Mouse (Mus musculus): Measurements from ENCODE around the gene Rnft2.
A peak's percentile ranks its signal among the peaks of the same experiment; 100 is the strongest.

Rnft2 gene

DNA sequence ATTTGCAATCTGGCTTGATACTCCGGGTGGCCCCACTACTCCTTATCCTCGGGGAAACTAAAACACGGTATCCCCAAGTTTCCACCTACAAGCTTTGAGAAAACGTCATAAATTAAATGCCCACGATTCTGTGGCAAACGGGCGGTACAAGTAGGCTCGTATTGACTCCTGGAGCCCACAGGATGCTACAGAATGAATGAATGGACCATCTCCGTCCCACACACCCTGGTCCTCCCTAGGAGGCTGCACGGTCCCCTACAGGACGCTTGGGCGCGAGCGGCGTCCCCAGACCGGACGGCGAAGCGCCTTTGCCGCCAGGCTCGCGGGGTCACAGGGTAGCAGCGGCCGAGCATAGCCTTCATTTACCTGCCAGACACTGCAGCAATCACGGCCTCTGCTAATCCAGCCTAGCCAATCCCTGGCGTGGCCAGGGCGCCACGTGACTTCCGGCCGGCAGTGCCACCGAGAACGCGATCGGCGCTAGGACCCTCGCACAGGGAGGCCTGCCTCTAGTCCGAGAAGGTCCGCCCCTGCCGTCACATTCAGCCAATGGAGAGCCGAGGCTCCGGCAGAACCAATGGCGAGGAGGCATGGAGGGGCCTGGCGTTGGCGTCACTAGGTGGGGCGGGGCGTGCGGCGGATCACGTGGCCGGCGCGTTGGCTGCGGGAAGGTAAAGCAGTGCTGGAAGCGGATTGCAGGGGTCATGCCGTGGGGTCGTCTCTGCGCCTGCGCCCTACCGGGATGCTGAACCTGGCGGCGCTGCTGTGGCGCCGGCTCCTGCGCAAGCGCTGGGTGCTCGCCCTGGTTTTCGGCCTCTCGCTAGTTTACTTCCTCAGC lies at the start of gene Rnft2, which contains the start of gene 2410131K14Rik:
Gene Rnft2 (minus strand): TSS at position 511 of the 838 bp plus-strand sequence.
Gene 2410131K14Rik (plus strand): TSS at position 622 of the 838 bp plus-strand sequence.
- DNase-seq (ENCODE audit: inconsistent age in 2 of 2, low spot score in 1 of 2): peak; percentile 99 to 100

DNA sequence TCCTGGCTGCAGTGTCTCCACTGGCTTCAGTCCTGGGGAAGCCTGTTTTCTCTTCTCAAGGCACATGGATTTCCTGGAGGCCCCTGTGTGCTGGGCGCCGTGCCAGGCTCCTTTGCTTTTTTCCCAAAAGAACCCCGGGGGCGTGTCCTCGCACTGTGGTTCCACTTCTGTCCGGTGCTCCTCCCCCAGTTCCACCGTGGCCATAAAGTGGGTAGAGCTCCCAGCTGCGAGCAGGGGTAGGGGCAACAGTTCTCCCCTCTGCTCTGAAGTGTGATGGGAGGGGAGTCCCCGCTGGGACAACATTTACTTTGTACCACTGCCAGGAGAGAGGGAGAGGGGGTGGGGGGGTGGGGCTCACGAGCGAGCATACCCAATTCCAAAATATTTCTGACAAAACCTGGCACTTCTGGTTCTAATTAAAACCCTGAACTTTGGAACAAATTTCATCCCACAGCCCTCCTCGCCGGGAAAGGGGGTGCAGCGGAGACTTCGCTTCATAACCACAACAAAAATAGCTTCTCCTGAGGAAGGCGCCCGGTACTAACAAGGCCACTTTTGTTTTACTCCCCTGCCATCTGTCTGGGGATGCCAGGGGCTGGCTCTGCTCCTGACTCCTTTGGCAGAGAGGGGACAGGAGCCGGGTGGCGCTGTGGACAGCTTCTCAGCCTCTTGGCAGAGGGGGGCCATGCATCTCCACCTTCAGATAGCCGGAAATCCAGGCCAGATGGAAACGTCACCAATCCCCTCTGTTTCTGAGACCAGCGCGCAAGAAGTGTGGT lies 49.4 kb upstream of the Rnft2 start:
- DNase-seq (ENCODE audit: inconsistent age in 2 of 2, low spot score in 1 of 2): peak; percentile 89 to 95

DNA sequence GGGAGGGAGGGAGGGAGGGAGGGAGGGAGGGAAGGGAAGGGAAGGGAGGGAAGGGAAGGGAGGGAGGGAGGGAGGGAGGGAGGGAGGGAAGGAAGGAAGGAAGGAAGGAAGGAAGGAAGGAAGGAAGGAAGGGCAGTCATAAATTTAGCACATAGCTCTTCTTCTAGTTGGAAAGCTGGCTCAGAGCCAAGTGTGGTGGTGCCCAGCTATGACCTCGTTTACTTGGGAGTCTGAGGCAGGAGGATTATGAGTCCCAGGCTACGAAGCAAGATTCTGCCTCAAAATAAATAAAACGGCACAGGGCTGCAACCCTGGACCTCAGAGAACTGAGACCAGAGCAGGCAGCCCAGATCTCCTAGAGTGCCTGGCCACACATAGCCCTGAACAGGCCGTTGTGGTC lies 47.6 kb upstream of the Rnft2 start:
- no peak for DNase-seq (ENCODE audit: inconsistent age in 2 of 2, low spot score in 1 of 2)

DNA sequence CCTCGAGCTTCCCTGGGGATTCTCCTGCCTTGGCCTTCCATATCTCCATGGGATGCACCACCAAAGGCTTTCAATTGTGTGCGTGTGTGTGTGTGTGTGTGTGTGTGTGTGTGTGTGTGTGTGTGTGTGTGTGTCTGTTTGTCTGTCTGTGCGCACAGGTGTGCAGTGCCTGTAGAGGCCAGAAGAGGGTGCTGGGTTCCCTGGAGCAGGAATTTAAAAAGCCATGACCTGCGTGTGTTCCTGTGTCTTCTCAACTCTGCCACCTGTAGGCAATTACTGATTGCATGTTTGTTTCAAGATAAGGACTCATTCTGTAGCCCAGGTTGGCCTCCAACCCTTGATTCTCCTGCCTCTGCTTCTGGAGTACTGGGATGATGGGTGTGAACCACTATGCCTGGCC lies 46.5 kb upstream of the Rnft2 start:
- no peak for DNase-seq (ENCODE audit: inconsistent age in 2 of 2, low spot score in 1 of 2)

DNA sequence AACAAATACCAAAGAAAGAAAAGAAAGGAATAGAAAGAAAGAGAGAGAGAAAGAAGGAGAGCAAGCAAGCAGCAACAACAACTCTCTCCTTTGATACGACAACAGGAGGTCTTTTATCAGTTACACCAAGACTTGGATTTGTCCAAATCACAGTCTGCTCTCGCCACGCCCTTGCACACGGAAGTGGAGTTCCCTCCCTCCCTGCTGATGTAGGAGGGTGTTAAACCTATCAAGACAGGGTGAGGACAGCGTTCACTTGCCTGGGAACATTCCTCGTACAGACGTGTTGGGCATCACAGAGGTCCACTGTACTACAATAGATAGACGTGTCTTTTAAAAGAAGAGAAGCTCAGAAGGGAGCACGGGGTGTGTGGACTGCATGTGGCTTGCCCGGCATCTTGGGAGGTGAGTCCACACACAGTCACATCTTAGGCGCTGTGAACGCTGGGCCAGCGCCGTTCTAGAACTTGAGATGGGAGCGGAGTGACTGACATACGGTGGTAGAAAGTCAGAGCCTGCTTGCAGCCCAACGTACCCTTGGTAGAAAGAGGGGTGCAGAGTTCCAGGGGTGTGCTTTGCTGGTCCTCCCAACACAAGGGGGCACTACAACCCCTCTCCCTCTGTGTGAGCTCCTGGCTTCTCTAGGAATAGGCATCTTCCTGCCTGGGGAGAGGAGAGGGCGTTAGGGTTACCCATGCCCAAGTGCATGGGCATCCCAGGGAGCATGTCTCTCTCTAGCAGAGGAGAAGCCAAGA lies 33.0 kb upstream of the Rnft2 start:
- DNase-seq (ENCODE audit: inconsistent age in 2 of 2, low spot score in 1 of 2): no peak

DNA sequence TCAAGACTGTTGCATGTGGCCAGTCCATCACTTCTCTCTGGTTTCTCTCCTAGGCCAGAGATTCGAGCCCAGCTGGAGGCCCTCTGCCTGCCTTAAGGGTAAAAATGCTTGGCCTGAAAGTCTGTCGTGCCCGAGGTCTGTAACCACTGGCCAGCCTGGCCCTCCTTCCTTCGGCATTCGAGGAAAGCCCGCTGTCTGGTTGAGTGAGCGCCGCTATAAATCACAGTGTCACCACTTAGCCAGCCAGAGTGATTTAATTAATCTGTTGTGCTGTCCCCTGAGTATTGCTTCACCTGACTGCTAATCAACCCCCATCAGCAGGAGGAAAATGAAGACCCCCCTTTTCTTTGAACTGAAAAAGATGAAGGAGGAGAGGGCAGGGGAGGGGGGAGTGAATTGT lies 31.8 kb upstream of the Rnft2 start:
- no peak for DNase-seq (ENCODE audit: inconsistent age in 2 of 2, low spot score in 1 of 2)

DNA sequence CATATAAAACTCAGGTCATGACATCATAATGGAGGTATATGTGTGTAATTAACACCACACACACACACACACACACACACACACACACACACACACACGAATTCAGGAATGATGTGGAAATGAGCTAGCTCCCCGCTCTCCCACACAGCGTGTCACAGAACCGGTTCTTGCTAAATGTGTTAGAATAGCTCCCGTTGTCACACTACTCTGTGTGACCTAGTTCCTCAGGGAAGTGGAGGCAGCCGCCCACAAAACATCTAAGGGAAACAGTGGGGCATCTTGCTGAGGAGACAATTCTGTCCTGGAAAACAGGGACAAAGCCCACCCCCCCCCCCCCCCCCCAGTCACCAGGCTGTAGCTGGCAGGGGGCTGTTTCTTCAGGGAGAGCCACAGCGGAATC lies 31.4 kb upstream of the Rnft2 start:
- DNase-seq (ENCODE audit: inconsistent age in 2 of 2, low spot score in 1 of 2): no peak

DNA sequence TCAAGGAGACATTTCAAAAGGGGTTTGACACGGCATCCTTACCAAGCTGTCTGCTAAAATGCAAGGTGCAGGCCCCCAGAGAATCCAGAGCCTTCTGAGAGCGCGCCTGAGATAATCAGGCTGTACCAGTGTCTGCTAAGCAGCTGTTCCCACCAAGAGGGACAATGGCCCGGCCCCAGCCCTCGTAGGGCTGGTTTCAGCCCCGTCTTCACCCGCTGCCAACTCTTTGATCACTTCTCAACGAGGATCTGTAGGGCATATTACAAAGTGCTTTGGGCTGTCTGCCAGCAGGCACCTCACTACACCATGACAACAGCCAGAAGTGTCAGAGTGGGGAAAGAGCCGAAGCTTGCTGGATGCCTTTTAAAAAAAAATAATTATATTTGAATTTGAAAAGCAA lies 29.6 kb upstream of the Rnft2 start:
- DNase-seq (ENCODE audit: inconsistent age in 2 of 2, low spot score in 1 of 2): peak; percentile 27 to 64

DNA sequence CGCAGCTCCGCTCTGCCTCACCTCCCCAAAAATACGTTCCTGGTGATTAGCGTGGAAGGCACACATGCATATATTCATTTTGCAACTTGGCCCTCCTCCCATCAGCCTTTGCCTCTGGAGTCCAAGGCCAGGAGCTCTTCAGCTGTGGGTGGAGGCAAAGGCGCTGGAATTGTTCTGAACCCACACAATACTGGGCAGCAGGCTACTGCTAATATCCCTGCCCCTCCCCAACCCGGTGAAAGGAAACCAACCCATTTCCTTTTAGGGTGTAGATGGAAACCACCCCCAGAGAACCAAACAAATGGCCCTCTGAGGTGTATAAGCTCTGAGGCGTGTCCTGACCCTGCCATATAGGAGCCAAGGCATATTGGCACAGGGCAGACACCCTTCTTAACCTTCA lies 28.5 kb upstream of the Rnft2 start:
- DNase-seq (ENCODE audit: inconsistent age in 2 of 2, low spot score in 1 of 2): no peak

DNA sequence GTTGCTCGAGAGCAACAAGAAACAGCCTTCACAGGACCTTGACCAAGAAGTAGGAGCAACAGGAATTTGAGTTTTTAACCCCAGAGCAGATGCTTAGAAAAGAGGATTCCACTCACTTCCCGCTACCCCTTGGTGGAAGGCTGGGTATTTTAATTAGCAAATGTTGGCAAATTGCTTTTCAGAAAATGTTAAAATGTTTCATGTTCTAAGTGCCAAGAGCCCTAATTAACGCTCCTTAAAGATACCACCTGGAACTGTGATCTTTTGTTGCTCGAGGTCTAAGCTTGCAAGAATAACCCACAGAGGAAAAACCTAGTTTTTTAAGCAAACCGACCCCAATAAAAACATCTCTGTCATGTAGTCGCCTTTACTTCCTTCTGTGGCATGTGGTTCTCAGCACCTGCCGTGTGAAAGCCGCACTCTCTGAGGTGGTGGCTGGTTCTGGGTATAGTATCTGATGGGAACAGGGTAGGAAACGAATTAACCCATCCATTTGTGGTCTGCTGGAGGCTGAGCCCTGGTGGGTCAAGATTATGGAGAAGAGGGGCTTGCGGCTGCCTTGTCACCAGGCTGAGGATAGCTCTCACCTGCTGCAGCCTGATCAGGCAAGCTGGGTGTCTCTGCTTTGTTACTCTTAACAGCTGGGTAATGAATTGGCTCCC lies 26.7 kb upstream of the Rnft2 start:
- no peak for DNase-seq (ENCODE audit: inconsistent age in 2 of 2, low spot score in 1 of 2)

DNA sequence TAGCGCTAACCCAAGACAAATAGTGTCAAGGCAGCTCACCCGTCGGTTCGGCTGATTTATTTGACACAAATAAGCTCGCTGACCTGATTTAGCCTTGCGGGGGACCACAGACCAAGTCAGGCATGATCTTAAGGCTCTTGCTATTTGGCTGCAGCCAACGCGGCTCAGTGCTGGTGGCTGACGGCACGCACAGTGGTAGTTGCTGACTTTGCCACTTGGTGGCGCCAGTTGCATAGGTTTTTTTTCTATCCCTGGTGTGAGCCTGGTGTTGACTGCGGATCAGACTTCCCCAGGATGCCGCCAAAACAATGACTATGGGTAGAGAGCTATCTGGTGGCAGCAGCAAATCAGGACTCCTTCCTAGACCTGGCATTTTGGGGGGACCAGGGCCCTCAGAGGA lies 24.1 kb upstream of the Rnft2 start:
- peak; percentile 80 to 95 for DNase-seq (ENCODE audit: inconsistent age in 2 of 2, low spot score in 1 of 2)

DNA sequence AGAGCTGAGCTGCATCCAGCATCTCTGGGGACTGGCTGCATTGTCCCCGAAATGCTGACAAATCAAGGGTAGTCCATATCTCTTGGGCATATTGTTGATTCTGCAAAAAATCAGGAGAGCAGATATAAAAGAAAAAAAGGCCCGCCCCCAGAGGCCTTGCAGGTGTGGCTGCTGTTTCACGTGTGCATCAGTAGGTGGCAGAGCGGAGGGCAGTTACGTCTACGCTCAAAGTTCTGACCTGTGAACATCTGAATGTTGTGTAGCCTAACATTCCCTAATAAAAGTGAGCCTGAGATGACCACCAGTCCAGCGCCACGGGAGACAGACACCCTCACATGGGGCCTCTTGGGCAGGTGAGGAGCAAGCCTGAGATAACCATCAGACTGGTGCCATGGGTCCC lies 21.4 kb upstream of the Rnft2 start:
- DNase-seq (ENCODE audit: inconsistent age in 2 of 2, low spot score in 1 of 2): no peak

DNA sequence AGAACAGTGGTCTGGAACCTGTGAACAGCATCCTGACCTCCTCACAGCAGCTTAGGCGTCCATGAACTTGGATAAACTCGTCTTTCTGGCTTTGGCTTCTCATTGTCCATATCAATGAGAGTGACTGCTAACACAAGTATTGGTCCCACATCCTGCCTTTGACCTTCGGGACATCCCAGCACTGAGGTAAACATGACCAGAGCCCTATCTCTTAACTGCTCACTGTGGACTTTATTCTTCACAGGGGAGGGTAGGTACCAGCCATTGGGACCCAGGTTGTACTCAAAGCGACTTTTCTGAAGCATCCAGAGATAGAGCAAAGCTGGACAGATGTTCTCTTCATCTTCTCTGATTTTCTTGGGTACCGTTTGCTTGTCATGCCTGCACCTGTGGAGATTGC lies 20.4 kb upstream of the Rnft2 start:
- no peak for DNase-seq (ENCODE audit: inconsistent age in 2 of 2, low spot score in 1 of 2)

DNA sequence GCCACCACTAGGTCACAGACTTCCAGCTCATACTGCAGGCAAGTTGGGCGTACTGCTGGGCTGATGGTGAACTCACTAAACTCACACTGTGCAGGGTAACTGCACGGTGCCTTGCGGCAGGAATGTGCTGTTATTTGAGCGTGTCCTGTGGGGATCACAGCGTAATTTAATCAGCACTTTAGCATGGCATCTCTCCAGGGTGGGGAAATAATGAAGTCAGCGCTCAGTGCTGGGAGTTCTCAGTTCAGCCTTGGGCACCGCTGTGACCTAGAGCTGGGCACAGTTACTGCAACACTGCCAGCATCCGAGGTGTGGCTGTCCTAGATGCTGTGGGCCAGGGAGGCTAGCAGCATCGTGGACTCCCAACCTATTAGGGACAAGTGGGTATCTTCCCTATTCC lies 19.4 kb upstream of the Rnft2 start:
- DNase-seq (ENCODE audit: inconsistent age in 2 of 2, low spot score in 1 of 2): no peak

DNA sequence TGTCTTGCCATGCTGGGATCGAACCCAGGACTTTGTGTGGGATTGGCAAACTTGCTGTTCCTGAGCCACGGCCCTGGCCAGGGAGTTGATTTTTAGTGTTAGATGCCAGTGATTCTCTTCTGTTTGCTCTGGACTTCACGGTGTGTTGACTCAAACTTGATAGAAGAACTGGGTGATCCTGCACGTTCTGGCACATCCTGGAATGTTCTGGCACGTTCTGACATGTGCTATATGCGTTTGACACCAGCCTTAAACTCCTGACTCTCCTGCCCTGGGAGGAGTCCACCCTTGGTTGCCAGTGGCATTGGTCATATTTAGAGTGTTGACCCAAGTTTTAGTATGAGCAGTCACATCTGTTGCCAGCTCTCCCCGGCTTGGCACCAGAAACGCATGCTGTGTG lies 17.5 kb upstream of the Rnft2 start:
- no peak for DNase-seq (ENCODE audit: inconsistent age in 2 of 2, low spot score in 1 of 2)

DNA sequence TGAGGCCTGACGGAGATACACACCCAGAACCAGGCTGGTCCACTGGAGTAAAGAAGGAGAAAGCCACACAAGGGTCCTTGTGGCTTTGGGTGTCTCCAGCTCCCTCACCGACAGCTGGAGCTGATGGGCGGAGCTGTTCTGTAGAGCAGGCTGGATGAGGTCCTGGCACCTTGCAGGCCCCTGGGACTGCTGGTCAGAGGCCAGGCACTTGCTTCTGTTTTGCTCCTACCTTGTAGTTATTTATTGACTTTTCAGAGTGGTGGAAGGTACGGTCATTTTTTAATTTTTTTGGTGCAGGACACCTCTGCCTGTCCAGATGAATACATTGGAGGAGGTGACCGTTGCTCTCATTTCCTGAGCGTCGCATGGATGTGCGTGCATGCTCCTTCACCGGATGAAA lies 16.3 kb upstream of the Rnft2 start:
- DNase-seq (ENCODE audit: inconsistent age in 2 of 2, low spot score in 1 of 2): no peak

DNA sequence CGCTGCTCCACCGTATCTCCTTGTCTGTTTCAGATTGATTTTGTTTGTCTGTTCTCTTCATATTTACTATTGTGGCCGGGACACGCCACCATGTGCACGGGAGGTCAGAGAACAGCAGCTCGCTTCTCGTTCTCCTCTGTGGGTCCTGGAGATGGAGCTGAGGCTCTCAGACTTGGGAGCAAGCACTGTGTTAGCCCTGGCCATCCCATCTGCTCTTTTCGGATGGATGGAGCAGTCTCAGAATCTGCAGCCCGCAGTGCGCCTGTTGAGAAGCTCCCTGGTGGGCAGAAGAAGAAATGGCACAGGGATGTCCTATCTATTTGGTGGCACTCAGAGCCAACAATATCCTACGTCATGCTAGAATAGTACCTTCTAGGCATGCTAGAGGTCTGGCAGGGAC lies 15.7 kb upstream of the Rnft2 start:
- DNase-seq (ENCODE audit: inconsistent age in 2 of 2, low spot score in 1 of 2): no peak

DNA sequence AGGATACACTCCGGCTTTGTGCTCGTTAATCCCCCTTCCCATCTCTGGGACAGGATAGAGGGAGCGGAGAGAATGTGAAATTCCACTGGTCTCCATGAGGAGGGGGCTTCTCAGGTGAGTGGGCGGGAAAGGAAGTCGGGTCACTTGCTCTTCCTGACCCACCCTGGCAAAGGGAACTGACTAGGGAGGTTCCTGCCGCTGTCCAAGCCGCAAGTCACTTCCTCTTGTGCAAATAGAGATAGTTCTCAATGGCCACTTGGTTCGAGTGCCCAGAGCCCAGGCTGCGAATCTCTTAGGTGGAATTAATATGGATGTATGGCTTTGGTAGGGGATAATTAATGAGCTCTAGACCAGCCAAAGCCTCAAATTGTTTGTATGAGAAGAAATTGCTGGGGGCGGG lies 15.1 kb upstream of the Rnft2 start:
- DNase-seq (ENCODE audit: inconsistent age in 2 of 2, low spot score in 1 of 2): no peak

DNA sequence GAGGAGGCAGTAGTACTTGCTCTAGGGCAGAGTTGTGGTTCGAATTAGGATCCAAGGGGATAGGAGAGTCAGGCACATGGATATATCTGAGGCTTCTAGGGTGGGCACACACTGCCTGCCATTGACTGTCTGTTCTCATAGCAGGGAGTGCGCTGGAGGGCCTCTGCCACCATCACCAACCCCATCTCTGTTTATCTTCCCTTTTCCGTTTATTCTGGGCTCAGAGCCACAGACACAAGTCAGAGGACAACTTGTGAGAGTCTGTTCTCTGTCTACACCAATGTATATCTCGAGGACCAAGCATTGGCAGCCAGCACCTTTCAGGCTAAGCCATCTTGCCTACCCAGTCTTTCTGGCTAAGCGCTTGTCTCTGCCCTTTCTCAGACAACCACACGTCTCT lies 14.7 kb upstream of the Rnft2 start:
- DNase-seq (ENCODE audit: inconsistent age in 2 of 2, low spot score in 1 of 2): no peak

DNA sequence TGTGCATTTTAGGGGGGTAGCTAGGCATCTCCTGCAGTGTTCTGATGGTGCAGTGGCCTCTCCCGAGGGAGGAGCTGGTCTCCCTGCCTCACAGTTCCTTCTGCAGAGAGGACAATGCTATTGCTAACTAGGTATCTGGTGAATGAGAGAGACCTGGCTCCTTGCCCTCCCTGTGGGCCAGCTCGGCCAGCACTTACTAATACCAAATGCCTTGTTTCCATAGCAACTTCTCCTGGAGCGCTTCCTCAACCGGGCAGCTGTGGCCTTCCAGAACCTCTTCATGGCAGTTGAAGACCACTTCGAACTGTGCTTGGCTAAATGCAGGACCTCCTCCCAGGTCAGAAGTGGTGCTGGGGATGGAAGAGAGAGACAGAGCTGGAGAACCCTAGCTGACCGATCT lies 14.2 kb upstream of the Rnft2 start:
- no peak for DNase-seq (ENCODE audit: inconsistent age in 2 of 2, low spot score in 1 of 2)

DNA sequence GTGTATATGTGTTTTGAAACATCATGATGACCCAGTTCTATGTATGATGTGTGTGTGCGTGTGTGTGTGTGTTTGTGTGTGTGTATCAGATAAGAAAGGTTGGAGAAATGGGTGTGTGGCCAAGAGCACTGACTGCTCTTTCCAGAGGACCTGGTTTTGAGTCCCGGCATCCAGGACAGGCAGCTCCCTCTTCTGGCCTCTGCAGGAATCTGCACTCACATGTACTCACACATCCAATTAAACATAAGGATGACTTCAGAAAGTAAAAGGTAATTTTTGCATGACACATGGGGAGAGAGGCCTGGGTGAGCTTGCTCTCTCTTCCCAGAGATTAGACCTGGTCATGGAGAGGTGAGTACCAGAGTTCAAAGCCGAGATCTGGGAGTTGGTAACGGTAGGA lies 12.1 kb upstream of the Rnft2 start:
- no peak for DNase-seq (ENCODE audit: inconsistent age in 2 of 2, low spot score in 1 of 2)

Data from adrenal gland, adult (tissue).